Mouse (Mus musculus) testis, adult 2 months (tissue): Measurements from ENCODE around the gene Msn.

ENCODE experiments used
- CTCF ChIP-seq: fragments of 200-500 bp; IDR thresholded peaks from 2 replicates; pipeline ENCODE4 v1.5.1; 2012; ENCODE audit warnings: low read depth, mild to moderate bottlenecking, inconsistent platforms, low read length, moderate library complexity; ENCODE audit not compliant: control insufficient read depth, insufficient read depth, insufficient replicate concordance
- POLR2A ChIP-seq: fragments of 200-500 bp; IDR thresholded peaks from 2 replicates; pipeline ENCODE4 v1.6.1; 2012; ENCODE audit warnings: low read depth, mild to moderate bottlenecking, inconsistent platforms, low read length, moderate library complexity; ENCODE audit not compliant: control insufficient read depth

GRCm38 (mm10) chrX:96162571-96162970, 66.7 kb downstream of the Msn start:
- no peak for TF ChIP-seq CTCF
- TF ChIP-seq POLR2A, result no peak
